Mouse (Mus musculus) heart, embryonic 15.5 days (tissue): Measurements from ENCODE around the gene Rab40c. TPM values are rescaled to one million over a fixed set of nuclear protein-coding genes. Genes with fewer than 3 reads are reported as not detected.
A peak's percentile ranks its signal among the peaks of the same experiment; 100 is the strongest.

Source experiments
- ATAC-seq: fragments of 200-750 bp; cut with Nextera tagmentation; replicated peaks from 2 replicates; pipeline ENCODE4 v1.8.0; 2017; ENCODE audit warnings: low read depth, moderate TSS enrichment; ENCODE audit not compliant: insufficient number of reproducible peaks, insufficient read depth, low FRiP score
- H3K27ac ChIP-seq: fragments of 300-500 bp; sonication (generic); 2 replicates; pipeline ENCODE4 v1.5.1; 2015; ENCODE audit warnings: mild to moderate bottlenecking, inconsistent platforms
- H3K27me3 ChIP-seq: fragments of 300-500 bp; sonication (generic); 2 replicates; pipeline ENCODE4 v1.6.1; 2015; ENCODE audit warnings: inconsistent platforms
- H3K36me3 ChIP-seq: fragments of 300-500 bp; sonication (generic); 2 replicates; pipeline ENCODE4 v1.6.1; 2015; ENCODE audit warnings: mild to moderate bottlenecking, inconsistent platforms
- H3K4me1 ChIP-seq: fragments of 300-500 bp; sonication (generic); replicated peaks from 2 replicates; pipeline ENCODE4 v1.6.1; 2015; ENCODE audit warnings: inconsistent platforms
- H3K4me2 ChIP-seq: fragments of 300-500 bp; sonication (generic); 2 replicates; pipeline ENCODE4 v1.6.1; 2015; ENCODE audit warnings: inconsistent platforms, mild to moderate bottlenecking, moderate library complexity
- H3K4me3 ChIP-seq: fragments of 300-500 bp; sonication (generic); 2 replicates; pipeline ENCODE4 v1.5.1; 2015; ENCODE audit warnings: mild to moderate bottlenecking, inconsistent platforms
- H3K9ac ChIP-seq: fragments of 300-500 bp; sonication (generic); 2 replicates; pipeline ENCODE4 v1.6.1; 2015; ENCODE audit warnings: mild to moderate bottlenecking, inconsistent platforms
- H3K9me3 ChIP-seq: fragments of 300-500 bp; sonication (generic); replicated peaks from 2 replicates; pipeline ENCODE4 v1.6.1; 2016; ENCODE audit warnings: inconsistent platforms
- WGBS: fragments of 180-500 bp; shearing (Covaris S2); methylation state at CpG from one replicate; pipeline ENCODE4 v1.1.7; 2015; ENCODE audit warnings: mixed read lengths; 5-methylcytosine and 5-hydroxymethylcytosine counted together
- polyA plus RNA-seq: library from polyadenylated mRNA; unstranded; fragments of >200 nt; fragmentation: Nextera tagmentation; extraction: Ambion mirVana; gene quantifications from 2 replicates; pipeline ENCODE4 v1.2.1, GENCODE M21; 2015

Rab40c gene
- polyA plus RNA-seq, 1 experiment from 2014 or later = 12.1 TPM

GRCm38 (mm10) chr17:25918037-25918750 lies 1.3 kb downstream of the Rab40c start:
- no peak for ATAC-seq
- 73% methylated on average over 9 of the region's 9 CpGs for WGBS
- H3K27ac ChIP-seq = no peak overlapping the region

GRCm38 (mm10) chr17:25916931-25917647 lies 2.4 kb downstream of the Rab40c start:
- H3K4me1 ChIP-seq = peaks cover 44% of the 10 kb centered on the region
- H3K36me3 ChIP-seq = no peaks in the 10 kb centered on the region
- WGBS = 78% methylated on average over 8 of the region's 8 CpGs
- no peak for ATAC-seq
- H3K27me3 ChIP-seq = no peaks in the 10 kb centered on the region
- H3K4me2 ChIP-seq = no peak overlapping the region
- H3K4me3 ChIP-seq = no peak overlapping the region
- H3K27ac ChIP-seq = no peak overlapping the region
- no peak overlapping the region for H3K9ac ChIP-seq
- no peaks in the 10 kb centered on the region for H3K9me3 ChIP-seq

More at GRCm38 (mm10) chr17:25918037-25918750, 1.3 kb downstream of the Rab40c start:
- peak overlapping the region; percentile 93 for H3K4me2 ChIP-seq
- peak overlapping the region; percentile 81 for H3K4me3 ChIP-seq
- H3K9ac ChIP-seq = peak overlapping the region; percentile 84; the same call in 1 of the 2 replicates
- H3K4me1 ChIP-seq = peaks cover 44% of the 10 kb centered on the region
- no peaks in the 10 kb centered on the region for H3K27me3 ChIP-seq
- H3K36me3 ChIP-seq = no peaks in the 10 kb centered on the region
- no peaks in the 10 kb centered on the region for H3K9me3 ChIP-seq

- Histone ChIP-seq H3K9ac (no peak overlapping the region), H3K4me2 (0 out of 2 replicates have a peak overlapping the region, but pooled peaks have one; percentile 21), H3K27ac (peak overlapping the region; percentile 43), H3K27me3 (no peaks in the 10 kb centered on the region), H3K9me3 (no peaks in the 10 kb centered on the region), H3K36me3 (no peaks in the 10 kb centered on the region), H3K4me3 (no peak overlapping the region), H3K4me1 (peaks cover 38% of the 10 kb centered on the region)
- 58% methylated on average over 4 of the region's 4 CpGs for WGBS
- no peak for ATAC-seq
Observed at GRCm38 (mm10) chr17:25914295-25914694, 5.2 kb downstream of the Rab40c start.

GRCm38 (mm10) chr17:25913877-25914275 lies 5.7 kb downstream of the Rab40c start:
- H3K9ac ChIP-seq = no peak overlapping the region
- H3K4me3 ChIP-seq = no peak overlapping the region
- WGBS = 6% methylated on average over 1 of the region's 1 CpGs

GRCm38 (mm10) chr17:25913186-25913876 lies 6.2 kb downstream of the Rab40c start:
- H3K4me2 ChIP-seq = peak overlapping the region; percentile 21
- H3K36me3 ChIP-seq = no peaks in the 10 kb centered on the region
- H3K9me3 ChIP-seq = no peaks in the 10 kb centered on the region
- H3K27ac ChIP-seq = peak overlapping the region; percentile 43; the same call in 1 of the 2 replicates
- no peaks in the 10 kb centered on the region for H3K27me3 ChIP-seq
- H3K4me3 ChIP-seq = no peak overlapping the region
- no peak overlapping the region for H3K9ac ChIP-seq
- no peak for ATAC-seq
- H3K4me1 ChIP-seq = peaks cover 32% of the 10 kb centered on the region
- WGBS = 64% methylated on average over 14 of the region's 14 CpGs

More at GRCm38 (mm10) chr17:25913877-25914275, 5.7 kb downstream of the Rab40c start:
- H3K9me3 ChIP-seq = no peaks in the 10 kb centered on the region
- H3K27me3 ChIP-seq = no peaks in the 10 kb centered on the region
- ATAC-seq = no peak; the same call in 1 of the 2 replicates
- peak overlapping the region; percentile 21 for H3K4me2 ChIP-seq
- H3K27ac ChIP-seq = peak overlapping the region; percentile 43
- no peaks in the 10 kb centered on the region for H3K36me3 ChIP-seq
- H3K4me1 ChIP-seq = peaks cover 38% of the 10 kb centered on the region

- ATAC-seq = no peak
- H3K27ac ChIP-seq = no peak overlapping the region
- H3K9me3 ChIP-seq = no peaks in the 10 kb centered on the region
- H3K4me1 ChIP-seq = peaks cover 20% of the 10 kb centered on the region
- no peak overlapping the region for H3K4me2 ChIP-seq
- H3K27me3 ChIP-seq = no peaks in the 10 kb centered on the region
- 82% methylated on average over 4 of the region's 4 CpGs for WGBS
- H3K4me3 ChIP-seq = no peak overlapping the region
- H3K9ac ChIP-seq = no peak overlapping the region
- no peaks in the 10 kb centered on the region for H3K36me3 ChIP-seq
Observed at GRCm38 (mm10) chr17:25911816-25912215, 7.7 kb downstream of the Rab40c start.

GRCm38 (mm10) chr17:25907640-25908039 lies 11.9 kb downstream of the Rab40c start:
- ATAC-seq = no peak
- H3K27ac ChIP-seq = no peak overlapping the region
- 84% methylated on average over 2 of the region's 2 CpGs for WGBS
- no peaks in the 10 kb centered on the region for H3K4me1 ChIP-seq
- no peak overlapping the region for H3K4me3 ChIP-seq
- no peak overlapping the region for H3K9ac ChIP-seq
- no peaks in the 10 kb centered on the region for H3K36me3 ChIP-seq
- no peak overlapping the region for H3K4me2 ChIP-seq
- H3K27me3 ChIP-seq = no peaks in the 10 kb centered on the region
- H3K9me3 ChIP-seq = no peaks in the 10 kb centered on the region

- 79% methylated on average over 3 of the region's 3 CpGs for WGBS
- H3K9ac ChIP-seq = no peak overlapping the region
- H3K27ac ChIP-seq = no peak overlapping the region
- H3K4me2 ChIP-seq = no peak overlapping the region
- no peaks in the 10 kb centered on the region for H3K9me3 ChIP-seq
- no peaks in the 10 kb centered on the region for H3K27me3 ChIP-seq
- H3K4me1 ChIP-seq = no peaks in the 10 kb centered on the region
- H3K4me3 ChIP-seq = no peak overlapping the region
- peaks cover 5% of the 10 kb centered on the region; the same call in 1 of the 2 replicates for H3K36me3 ChIP-seq
- no peak for ATAC-seq
Observed at GRCm38 (mm10) chr17:25903061-25903460, 16.5 kb downstream of the Rab40c start.

GRCm38 (mm10) chr17:25900193-25900592 lies 19.3 kb downstream of the Rab40c start:
- H3K36me3 ChIP-seq = peaks cover 5% of the 10 kb centered on the region; the same call in 1 of the 2 replicates
- WGBS = 81% methylated on average over 1 of the region's 1 CpGs
- no peak for ATAC-seq
- 0 out of 2 replicates have a peak, but pooled peaks cover 8% of the 10 kb centered on the region for H3K4me1 ChIP-seq
- H3K9ac ChIP-seq = no peak overlapping the region
- H3K9me3 ChIP-seq = no peaks in the 10 kb centered on the region
- no peak overlapping the region for H3K4me2 ChIP-seq
- no peaks in the 10 kb centered on the region for H3K27me3 ChIP-seq
- no peak overlapping the region for H3K27ac ChIP-seq
- H3K4me3 ChIP-seq = no peak overlapping the region

- WGBS = 57% methylated on average over 12 of the region's 12 CpGs
- Histone ChIP-seq H3K4me2 (no peak overlapping the region), H3K9me3 (no peaks in the 10 kb centered on the region), H3K27ac (no peak overlapping the region), H3K4me1 (peaks cover 12% of the 10 kb centered on the region; the same call in 1 of the 2 replicates), H3K4me3 (no peak overlapping the region), H3K27me3 (no peaks in the 10 kb centered on the region), H3K9ac (no peak overlapping the region), H3K36me3 (peaks cover 4% of the 10 kb centered on the region; the same call in 1 of the 2 replicates)
- no peak for ATAC-seq
Observed at GRCm38 (mm10) chr17:25895891-25896290, 23.6 kb downstream of the Rab40c start.

GRCm38 (mm10) chr17:25895415-25895814 lies 24.1 kb downstream of the Rab40c start:
- no peak for ATAC-seq
- H3K36me3 ChIP-seq = no peaks in the 10 kb centered on the region
- H3K27me3 ChIP-seq = no peaks in the 10 kb centered on the region
- no peaks in the 10 kb centered on the region for H3K9me3 ChIP-seq
- peaks cover 12% of the 10 kb centered on the region; the same call in 1 of the 2 replicates for H3K4me1 ChIP-seq
- no peak overlapping the region for H3K4me3 ChIP-seq
- H3K4me2 ChIP-seq = no peak overlapping the region
- no peak overlapping the region for H3K9ac ChIP-seq
- 35% methylated on average over 2 of the region's 2 CpGs for WGBS
- no peak overlapping the region for H3K27ac ChIP-seq
